Mouse (Mus musculus) E14TG2a.4 (cell line): ENCODE data around the gene Nedd4.

Source experiments
- H3K27me3 ChIP-seq: 2 replicates; pipeline ENCODE4 v1.6.1; 2014; ENCODE audit warnings: low read length, control low read depth; ENCODE audit not compliant: insufficient read depth
- H3K36me3 ChIP-seq: 2 replicates; pipeline ENCODE4 v1.6.1; 2014; ENCODE audit warnings: low read length, control low read depth; ENCODE audit not compliant: insufficient read depth
- H3K4me1 ChIP-seq: replicated peaks from 2 replicates; pipeline ENCODE4 v1.6.1; 2014; ENCODE audit warnings: low read depth, low read length, control low read depth
- H3K4me3 ChIP-seq: replicated peaks from 2 replicates; pipeline ENCODE4 v1.5.1; 2014; ENCODE audit warnings: mild to moderate bottlenecking, low read length
- H3K9me3 ChIP-seq: 2 replicates; pipeline ENCODE4 v1.6.1; 2014; ENCODE audit warnings: low read length, control low read depth
- CTCF ChIP-seq: conservative IDR thresholded peaks from 2 replicates; pipeline ENCODE4 v1.5.1; 2014; ENCODE audit warnings: low read length
- NANOG ChIP-seq: IDR thresholded peaks from 2 replicates; pipeline ENCODE4 v1.6.1; 2014; ENCODE audit warnings: borderline replicate concordance, low read length, mixed read lengths
- POU5F1 ChIP-seq: IDR thresholded peaks from 2 replicates; pipeline ENCODE4 v1.6.1; 2014; ENCODE audit warnings: low read length, borderline replicate concordance

Nedd4 gene

GRCm38 (mm10) chr9:72775022-72775421, 112.9 kb downstream of the Nedd4 start:
- Histone ChIP-seq H3K4me1 (peaks cover 23% of the 10 kb centered on the region), H3K27me3 (no peaks in the 10 kb centered on the region), H3K9me3 (no peaks in the 10 kb centered on the region), H3K36me3 (no peaks in the 10 kb centered on the region; the same call in 1 of the 2 replicates), H3K4me3 (no peak overlapping the region)
- TF ChIP-seq CTCF (no peak), POU5F1 (no peak), NANOG (no peak)

GRCm38 (mm10) chr9:72779004-72779403, 116.9 kb downstream of the Nedd4 start:
- TF ChIP-seq POU5F1 (no peak), NANOG (no peak), CTCF (no peak)
- Histone ChIP-seq H3K27me3 (no peaks in the 10 kb centered on the region), H3K4me1 (peaks cover 50% of the 10 kb centered on the region), H3K9me3 (no peaks in the 10 kb centered on the region), H3K36me3 (no peaks in the 10 kb centered on the region; the same call in 1 of the 2 replicates), H3K4me3 (peak overlapping the region; percentile 63)

GRCm38 (mm10) chr9:72779733-72780132, 117.6 kb downstream of the Nedd4 start:
- TF ChIP-seq POU5F1, result no peak
- Histone ChIP-seq H3K27me3 (no peaks in the 10 kb centered on the region), H3K4me3 (peak overlapping the region; percentile 63), H3K4me1 (peaks cover 52% of the 10 kb centered on the region), H3K36me3 (no peaks in the 10 kb centered on the region), H3K9me3 (no peaks in the 10 kb centered on the region)

GRCm38 (mm10) chr9:72780694-72781093, 118.5 kb downstream of the Nedd4 start:
- H3K9me3 ChIP-seq, result no peaks in the 10 kb centered on the region
- no peaks in the 10 kb centered on the region for H3K27me3 ChIP-seq
- peaks cover 59% of the 10 kb centered on the region for H3K4me1 ChIP-seq
- H3K36me3 ChIP-seq, result no peaks in the 10 kb centered on the region
- peak overlapping the region; percentile 63 for H3K4me3 ChIP-seq
- no peak for TF ChIP-seq NANOG
- TF ChIP-seq POU5F1, result no peak
- no peak for TF ChIP-seq CTCF

GRCm38 (mm10) chr9:72781466-72781865, 119.3 kb downstream of the Nedd4 start:
- H3K4me1 ChIP-seq, result peaks cover 67% of the 10 kb centered on the region
- no peaks in the 10 kb centered on the region for H3K27me3 ChIP-seq
- H3K36me3 ChIP-seq, result no peaks in the 10 kb centered on the region
- H3K9me3 ChIP-seq, result no peaks in the 10 kb centered on the region
- TF ChIP-seq POU5F1, result no peak
- no peak for TF ChIP-seq NANOG
- TF ChIP-seq CTCF, result no peak
- no peak overlapping the region for H3K4me3 ChIP-seq

- H3K4me3 ChIP-seq, result no peak overlapping the region
- no peaks in the 10 kb centered on the region for H3K27me3 ChIP-seq
- no peak for TF ChIP-seq CTCF
- TF ChIP-seq NANOG, result no peak
- no peaks in the 10 kb centered on the region for H3K9me3 ChIP-seq
- peaks cover 70% of the 10 kb centered on the region for H3K4me1 ChIP-seq
- H3K36me3 ChIP-seq, result no peaks in the 10 kb centered on the region
Measured at GRCm38 (mm10) chr9:72782121-72782520, 120.0 kb downstream of the Nedd4 start.

- Histone ChIP-seq H3K36me3 (no peaks in the 10 kb centered on the region), H3K9me3 (no peaks in the 10 kb centered on the region), H3K27me3 (no peaks in the 10 kb centered on the region), H3K4me3 (no peak overlapping the region), H3K4me1 (peaks cover 78% of the 10 kb centered on the region)
- TF ChIP-seq POU5F1 (0 out of 2 replicates have a peak, but pooled peaks have one; percentile 62), NANOG (no peak; the same call in 1 of the 2 replicates)
Measured at GRCm38 (mm10) chr9:72787732-72788131, 125.6 kb downstream of the Nedd4 start.

- no peaks in the 10 kb centered on the region for H3K36me3 ChIP-seq
- no peaks in the 10 kb centered on the region for H3K9me3 ChIP-seq
- TF ChIP-seq CTCF, result no peak
- no peak for TF ChIP-seq NANOG
- no peak for TF ChIP-seq POU5F1
- H3K27me3 ChIP-seq, result no peaks in the 10 kb centered on the region
- peaks cover 66% of the 10 kb centered on the region for H3K4me1 ChIP-seq
- H3K4me3 ChIP-seq, result peak overlapping the region; percentile 57
Measured at GRCm38 (mm10) chr9:72790530-72791212, 128.5 kb downstream of the Nedd4 start.

GRCm38 (mm10) chr9:72791213-72791582, 129.1 kb downstream of the Nedd4 start:
- Histone ChIP-seq H3K4me1 (peaks cover 62% of the 10 kb centered on the region), H3K4me3 (peak overlapping the region; percentile 57), H3K36me3 (no peaks in the 10 kb centered on the region), H3K9me3 (no peaks in the 10 kb centered on the region), H3K27me3 (no peaks in the 10 kb centered on the region)
- TF ChIP-seq POU5F1 (no peak), NANOG (no peak), CTCF (no peak)
